Mouse (Mus musculus) lung, embryonic 16.5 days (tissue): ENCODE measurements at regions not wholly inside any gene's neighbourhood (a gene's known extent, or its start where the extent isn't known, plus 50 kb on each side); places are given as distances from the start of the nearest gene placed in this dataset.
A peak's percentile ranks its signal among the peaks of the same experiment; 100 is the strongest.

Experiments
- ATAC-seq: fragments of 200-750 bp; cut with Nextera tagmentation; 2 replicates; pipeline ENCODE4 v1.8.0; 2017; ENCODE audit warnings: low read depth, mild to moderate bottlenecking, moderate library complexity
- H3K27ac ChIP-seq: fragments of 300-500 bp; sonication (generic); 2 replicates; pipeline ENCODE4 v1.5.1; 2014; ENCODE audit warnings: mild to moderate bottlenecking, control low read depth, low read length
- H3K27me3 ChIP-seq: fragments of 300-500 bp; sonication (generic); 2 replicates; pipeline ENCODE4 v1.6.1; 2014; ENCODE audit warnings: low read depth, low read length, mixed read lengths; ENCODE audit not compliant: control insufficient read depth, insufficient read depth
- H3K36me3 ChIP-seq: fragments of 300-500 bp; sonication (generic); 2 replicates; pipeline ENCODE4 v1.6.1; 2014; ENCODE audit warnings: low read length; ENCODE audit not compliant: control insufficient read depth, insufficient read depth
- H3K4me1 ChIP-seq: fragments of 300-500 bp; sonication (generic); replicated peaks from 2 replicates; pipeline ENCODE4 v1.6.1; 2014; ENCODE audit warnings: low read length, mixed read lengths; ENCODE audit not compliant: control insufficient read depth, insufficient read depth
- H3K4me2 ChIP-seq: fragments of 300-500 bp; sonication (generic); 2 replicates; pipeline ENCODE4 v1.6.1; 2014; ENCODE audit warnings: low read depth, low read length, control low read depth
- H3K4me3 ChIP-seq: fragments of 300-500 bp; sonication (generic); 2 replicates; pipeline ENCODE4 v1.5.1; 2014; ENCODE audit warnings: mild to moderate bottlenecking, low read length, control low read depth
- H3K9ac ChIP-seq: fragments of 300-500 bp; sonication (generic); 2 replicates; pipeline ENCODE4 v1.6.1; 2014; ENCODE audit warnings: low read length, control low read depth
- H3K9me3 ChIP-seq: fragments of 300-500 bp; sonication (generic); 2 replicates; pipeline ENCODE4 v1.6.1; 2016; ENCODE audit warnings: low read length; ENCODE audit not compliant: control insufficient read depth
- WGBS: fragments of 180-500 bp; shearing (Covaris S2); extraction: QIAGEN DNeasy Blood & Tissue Kit; methylation state at CpG from one replicate; pipeline ENCODE4 v1.1.7; 2014; 5-methylcytosine and 5-hydroxymethylcytosine counted together

GRCm38 (mm10) chr3:37819503-37819902 is 95.2 kb upstream of the Gm5148 start:
- Histone ChIP-seq H3K4me2 (no peak overlapping the region), H3K27ac (no peak overlapping the region), H3K9me3 (no peaks in the 10 kb centered on the region), H3K36me3 (no peaks in the 10 kb centered on the region), H3K4me3 (no peak overlapping the region), H3K9ac (no peak overlapping the region), H3K27me3 (no peaks in the 10 kb centered on the region), H3K4me1 (no peaks in the 10 kb centered on the region)
- ATAC-seq: no peak
- WGBS: 69% methylated on average over 3 of the region's 3 CpGs

GRCm38 (mm10) chr3:37817434-37817805 is 93.1 kb upstream of the Gm5148 start:
- Histone ChIP-seq H3K9me3 (no peaks in the 10 kb centered on the region), H3K27me3 (no peaks in the 10 kb centered on the region), H3K9ac (no peak overlapping the region), H3K27ac (no peak overlapping the region), H3K4me1 (no peaks in the 10 kb centered on the region), H3K4me3 (no peak overlapping the region), H3K4me2 (no peak overlapping the region), H3K36me3 (no peaks in the 10 kb centered on the region)
- no peak for ATAC-seq
- 69% methylated on average over 3 of the region's 3 CpGs for WGBS

- Histone ChIP-seq H3K27ac (no peak overlapping the region), H3K4me1 (no peaks in the 10 kb centered on the region), H3K9ac (no peak overlapping the region), H3K27me3 (no peaks in the 10 kb centered on the region), H3K9me3 (no peaks in the 10 kb centered on the region), H3K4me2 (no peak overlapping the region), H3K4me3 (no peak overlapping the region), H3K36me3 (no peaks in the 10 kb centered on the region)
- ATAC-seq: peak; percentile 26; the same call in 1 of the 2 replicates
- 58% methylated on average over 6 of the region's 6 CpGs for WGBS
Measured at GRCm38 (mm10) chr3:37816781-37817433, 92.6 kb upstream of the Gm5148 start.

- H3K4me3 ChIP-seq: no peak overlapping the region
- ATAC-seq: no peak
- H3K9me3 ChIP-seq: no peaks in the 10 kb centered on the region
- 91% methylated on average over 6 of the region's 6 CpGs for WGBS
- H3K4me2 ChIP-seq: no peak overlapping the region
- H3K27me3 ChIP-seq: no peaks in the 10 kb centered on the region
- H3K9ac ChIP-seq: no peak overlapping the region
- no peaks in the 10 kb centered on the region for H3K4me1 ChIP-seq
- no peaks in the 10 kb centered on the region for H3K36me3 ChIP-seq
- H3K27ac ChIP-seq: no peak overlapping the region
Measured at GRCm38 (mm10) chr3:37815771-37816170, 91.5 kb upstream of the Gm5148 start.

GRCm38 (mm10) chr3:37812936-37813335 is 88.6 kb upstream of the Gm5148 start:
- Histone ChIP-seq H3K27ac (no peak overlapping the region), H3K9ac (no peak overlapping the region), H3K9me3 (no peaks in the 10 kb centered on the region), H3K4me1 (no peaks in the 10 kb centered on the region), H3K27me3 (no peaks in the 10 kb centered on the region), H3K36me3 (no peaks in the 10 kb centered on the region), H3K4me3 (no peak overlapping the region), H3K4me2 (no peak overlapping the region)
- ATAC-seq: no peak
- 78% methylated on average over 3 of the region's 3 CpGs for WGBS

GRCm38 (mm10) chr3:37811429-37811828 is 87.1 kb upstream of the Gm5148 start:
- Histone ChIP-seq H3K27ac (no peak overlapping the region), H3K36me3 (no peaks in the 10 kb centered on the region), H3K27me3 (no peaks in the 10 kb centered on the region), H3K4me1 (no peaks in the 10 kb centered on the region), H3K9ac (no peak overlapping the region), H3K4me3 (no peak overlapping the region), H3K9me3 (no peaks in the 10 kb centered on the region), H3K4me2 (no peak overlapping the region)
- no peak for ATAC-seq
- 89% methylated on average over 2 of the region's 2 CpGs for WGBS

GRCm38 (mm10) chr3:37810763-37811162 is 86.5 kb upstream of the Gm5148 start:
- no peaks in the 10 kb centered on the region for H3K9me3 ChIP-seq
- H3K27ac ChIP-seq: no peak overlapping the region
- no peak overlapping the region for H3K4me3 ChIP-seq
- 84% methylated on average over 2 of the region's 2 CpGs for WGBS
- H3K36me3 ChIP-seq: no peaks in the 10 kb centered on the region
- no peaks in the 10 kb centered on the region for H3K27me3 ChIP-seq
- ATAC-seq: no peak
- H3K9ac ChIP-seq: no peak overlapping the region
- 0 out of 2 replicates have a peak, but pooled peaks cover under 1% of the 10 kb centered on the region for H3K4me1 ChIP-seq
- no peak overlapping the region for H3K4me2 ChIP-seq

GRCm38 (mm10) chr3:37805805-37806148 is 81.5 kb upstream of the Gm5148 start:
- ATAC-seq: no peak
- no peaks in the 10 kb centered on the region for H3K9me3 ChIP-seq
- no peak overlapping the region for H3K9ac ChIP-seq
- H3K4me1 ChIP-seq: 0 out of 2 replicates have a peak, but pooled peaks cover 3% of the 10 kb centered on the region
- 36% methylated on average over 6 of the region's 6 CpGs for WGBS
- H3K27ac ChIP-seq: no peak overlapping the region
- no peaks in the 10 kb centered on the region for H3K36me3 ChIP-seq
- no peaks in the 10 kb centered on the region for H3K27me3 ChIP-seq
- no peak overlapping the region for H3K4me3 ChIP-seq
- H3K4me2 ChIP-seq: no peak overlapping the region

GRCm38 (mm10) chr3:37804941-37805804 is 80.9 kb upstream of the Gm5148 start:
- WGBS: 86% methylated on average over 9 of the region's 9 CpGs
- Histone ChIP-seq H3K36me3 (no peaks in the 10 kb centered on the region), H3K9ac (no peak overlapping the region), H3K4me2 (no peak overlapping the region), H3K9me3 (no peaks in the 10 kb centered on the region), H3K27ac (no peak overlapping the region), H3K4me3 (no peak overlapping the region), H3K4me1 (0 out of 2 replicates have a peak, but pooled peaks cover 3% of the 10 kb centered on the region), H3K27me3 (no peaks in the 10 kb centered on the region)
- ATAC-seq: no peak
